Comparison of ENCODE assay signal across 8 mouse cellular contexts in the genomic region with DNA sequence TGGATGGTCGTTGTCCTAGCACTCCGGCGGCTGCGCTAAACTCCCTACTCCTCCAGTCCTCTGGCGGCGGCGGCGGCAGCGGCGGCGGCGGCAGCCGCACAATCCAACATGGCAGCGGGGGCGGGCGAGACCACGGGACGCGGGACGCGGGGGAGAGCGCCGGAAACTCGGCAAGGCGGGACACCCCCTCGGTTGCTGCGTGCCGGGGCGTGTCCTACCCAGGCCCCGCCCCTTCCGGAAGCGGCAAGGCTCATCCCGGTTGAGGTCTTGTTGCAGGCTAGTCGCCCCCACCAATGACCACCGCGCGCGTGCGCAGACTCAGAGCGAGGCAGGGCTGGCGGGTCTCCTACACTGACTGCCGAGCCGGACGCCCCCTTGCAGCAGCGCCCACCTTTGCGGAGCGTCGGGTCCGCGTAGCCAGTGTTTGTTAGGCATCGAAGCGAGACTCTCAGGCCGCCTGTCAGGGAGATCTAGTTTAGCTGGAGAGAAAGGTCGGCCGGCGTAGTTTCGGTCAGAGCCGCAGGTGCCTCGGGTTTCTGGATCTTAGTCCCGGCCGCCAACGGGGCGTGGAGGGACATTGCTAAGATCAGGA. TPM values are rescaled to one million over a fixed set of nuclear protein-coding genes. Genes with fewer than 3 reads are reported as not detected.
DNase-seq lines count a peak whose midpoint lies in the region; ATAC-seq and TF ChIP-seq lines count a peak whose summit lies in the region.

A gene (minus strand): TSS at position 143 of the 592 bp plus-strand sequence.

- peaks cover 36% of the 10 kb centered on the region for H3K79me2 ChIP-seq in CH12.LX (replicated peaks; ENCODE audit: control insufficient read depth, extremely low read depth, insufficient read depth, poor library complexity, severe bottlenecking)

- peak; percentile 86 for TF ChIP-seq POLR2A in CH12.LX (IDR thresholded peaks at IDR 0.05; ENCODE audit: low read depth, low read length)

- WGBS in forebrain, embryonic 11.5 days: under 1% methylated on average over 48 of the region's 63 CpGs
- under 1% methylated on average over 63 of the region's 63 CpGs for WGBS in heart, embryonic 16.5 days
- WGBS in liver, embryonic 15.5 days (ENCODE audit: insufficient replicate concordance): under 1% methylated on average over 61 of the region's 63 CpGs
- under 1% methylated on average over 63 of the region's 63 CpGs for WGBS in neural tube, embryonic 12.5 days

- peak; percentile 92 for DNase-seq in CH12.LX (ENCODE audit: extremely low read depth)
- peak; percentile 89 for DNase-seq in c-Kit-positive CD71-positive TER-119-negative erythroid progenitor cells, embryonic 14.5 days (ENCODE audit: low read depth)
- DNase-seq in forebrain, embryonic 11.5 days (ENCODE audit: low spot score): peak; percentile 100
- DNase-seq in kidney, postnatal 36 days: peak; percentile 98 to 99
- DNase-seq in telencephalon, adult 2 months (ENCODE audit: low read depth, low spot score): peak; percentile 97

- H3K4me2 ChIP-seq in CH12.LX (ENCODE audit: insufficient read depth, low read depth, poor library complexity, severe bottlenecking): peak within 1 kb of the TSS; percentile 81
- peak within 1 kb of the TSS; percentile 81 for H3K4me2 ChIP-seq in forebrain, embryonic 11.5 days (ENCODE audit: low read depth, low read length, severe bottlenecking)
- H3K4me2 ChIP-seq in heart, embryonic 16.5 days (ENCODE audit: low read depth, low read length): peak within 1 kb of the TSS; percentile 78
- peak within 1 kb of the TSS; percentile 84 for H3K4me2 ChIP-seq in liver, embryonic 15.5 days
- H3K4me2 ChIP-seq in neural tube, embryonic 12.5 days (replicated peaks): peak within 1 kb of the TSS; percentile 91

- dilution Hi-C loops in CH12.LX (cut with MboI; ENCODE audit: extremely low pct_ligation_motif_present, extremely low pct_unique_long_range_greater_than_20kb, low sequenced_read_pairs): no loop called here

- TF ChIP-seq RAD21 in CH12.LX (IDR thresholded peaks at IDR 0.05; ENCODE audit: low read depth, low read length): no peak

- no peak for TF ChIP-seq CTCF in CH12.LX (conservative IDR thresholded peaks at IDR 0.05 in 1 of 2, IDR thresholded peaks at IDR 0.05 in 1 of 2; ENCODE audit: low read depth in 2 of 2, low read length in 2 of 2)

- peaks cover 0 to 7% of the 10 kb centered on the region in 2 experiments for H3K36me3 ChIP-seq in CH12.LX (replicated peaks in 1 of 2; ENCODE audit: control insufficient read depth in 1 of 2, insufficient read depth in 1 of 2, low read length in 1 of 2)
- H3K36me3 ChIP-seq in forebrain, embryonic 11.5 days (ENCODE audit: control insufficient read depth, insufficient read depth, low read length): no peaks in the 10 kb centered on the region
- no peaks in the 10 kb centered on the region for H3K36me3 ChIP-seq in heart, embryonic 16.5 days (ENCODE audit: control insufficient read depth, insufficient read depth)
- no peaks in the 10 kb centered on the region; the same call in 1 of the 2 replicates for H3K36me3 ChIP-seq in liver, embryonic 15.5 days (replicated peaks)
- H3K36me3 ChIP-seq in neural tube, embryonic 12.5 days: no peaks in the 10 kb centered on the region

- no peak for TF ChIP-seq EP300 in CH12.LX (IDR thresholded peaks at IDR 0.05; ENCODE audit: low read length)

- peaks cover 2 to 19% of the 10 kb centered on the region in 2 experiments; a peak in 2 of 4 replicates for H3K4me1 ChIP-seq in CH12.LX (ENCODE audit: control insufficient read depth in 1 of 2, insufficient read depth in 2 of 2)
- peaks cover 2% of the 10 kb centered on the region; the same call in 1 of the 2 replicates for H3K4me1 ChIP-seq in forebrain, embryonic 11.5 days (replicated peaks; ENCODE audit: control insufficient read depth, insufficient read depth, low read length)
- H3K4me1 ChIP-seq in heart, embryonic 16.5 days (ENCODE audit: control insufficient read depth, insufficient read depth, low read length): peaks cover 9% of the 10 kb centered on the region
- H3K4me1 ChIP-seq in liver, embryonic 15.5 days (replicated peaks): peaks cover 24% of the 10 kb centered on the region
- H3K4me1 ChIP-seq in neural tube, embryonic 12.5 days: peaks cover 13% of the 10 kb centered on the region

- H3K9me3 ChIP-seq in CH12.LX (replicated peaks; ENCODE audit: low read length): no peaks in the 10 kb centered on the region
- H3K9me3 ChIP-seq in forebrain, embryonic 11.5 days (ENCODE audit: control insufficient read depth, low read length): no peaks in the 10 kb centered on the region
- H3K9me3 ChIP-seq in heart, embryonic 16.5 days (replicated peaks; ENCODE audit: control insufficient read depth, low read length): no peaks in the 10 kb centered on the region
- H3K9me3 ChIP-seq in liver, embryonic 15.5 days (replicated peaks): no peaks in the 10 kb centered on the region
- H3K9me3 ChIP-seq in neural tube, embryonic 12.5 days: no peaks in the 10 kb centered on the region

- peak within 1 kb of the TSS; percentile 88 for H3K9ac ChIP-seq in CH12.LX (ENCODE audit: insufficient read depth, low read depth)
- peak within 1 kb of the TSS; percentile 95 for H3K9ac ChIP-seq in forebrain, embryonic 11.5 days (ENCODE audit: low read length)
- peak within 1 kb of the TSS; percentile 99 for H3K9ac ChIP-seq in heart, embryonic 16.5 days (ENCODE audit: low read length)
- peak within 1 kb of the TSS; percentile 95 for H3K9ac ChIP-seq in liver, embryonic 15.5 days
- peak within 1 kb of the TSS; percentile 86 for H3K9ac ChIP-seq in neural tube, embryonic 12.5 days

- H3K27me3 ChIP-seq in CH12.LX (replicated peaks): no peaks in the 10 kb centered on the region
- H3K27me3 ChIP-seq in forebrain, embryonic 11.5 days (ENCODE audit: control insufficient read depth, insufficient read depth, low read length): no peaks in the 10 kb centered on the region
- no peaks in the 10 kb centered on the region for H3K27me3 ChIP-seq in heart, embryonic 16.5 days (ENCODE audit: control insufficient read depth, insufficient read depth, low read length)
- H3K27me3 ChIP-seq in liver, embryonic 15.5 days: no peaks in the 10 kb centered on the region
- no peaks in the 10 kb centered on the region for H3K27me3 ChIP-seq in neural tube, embryonic 12.5 days (replicated peaks)

- in situ Hi-C loops in CH12.LX (cut with MboI; ENCODE audit: low pct_ligation_motif_present, low pct_unique_long_range_greater_than_20kb, low sequenced_read_pairs): no loop called here

- H3K27ac ChIP-seq in CH12.LX (ENCODE audit: insufficient read depth, low read depth): peak within 1 kb of the TSS; percentile 53
- H3K27ac ChIP-seq in forebrain, embryonic 11.5 days (ENCODE audit: low read depth, low read length): peak within 1 kb of the TSS; percentile 89
- H3K27ac ChIP-seq in heart, embryonic 16.5 days (ENCODE audit: low read length): peak within 1 kb of the TSS; percentile 98
- H3K27ac ChIP-seq in liver, embryonic 15.5 days (replicated peaks): peak within 1 kb of the TSS; percentile 89
- peak within 1 kb of the TSS; percentile 90 for H3K27ac ChIP-seq in neural tube, embryonic 12.5 days

- H3K4me3 ChIP-seq in CH12.LX (replicated peaks in 1 of 3; ENCODE audit: low read depth in 2 of 3, low read length in 2 of 3, poor library complexity in 1 of 3): peak within 1 kb of the TSS; percentile 96 to 98 (median 96)
- peak within 1 kb of the TSS; percentile 87 for H3K4me3 ChIP-seq in forebrain, embryonic 11.5 days (ENCODE audit: low read depth, low read length)
- H3K4me3 ChIP-seq in heart, embryonic 16.5 days (ENCODE audit: low read length): peak within 1 kb of the TSS; percentile 99
- H3K4me3 ChIP-seq in liver, embryonic 15.5 days (replicated peaks): peak within 1 kb of the TSS; percentile 81
- H3K4me3 ChIP-seq in neural tube, embryonic 12.5 days: peak within 1 kb of the TSS; percentile 82

- ATAC-seq in forebrain, embryonic 11.5 days (replicated peaks; ENCODE audit: low FRiP score): peak; percentile 99
- ATAC-seq in heart, embryonic 16.5 days (replicated peaks; ENCODE audit: extremely low read depth, insufficient read depth, low FRiP score): peak; percentile 98
- ATAC-seq in liver, embryonic 15.5 days (ENCODE audit: insufficient read depth): peak; percentile 93
- peak; percentile 99 for ATAC-seq in neural tube, embryonic 12.5 days (ENCODE audit: low FRiP score, low read depth)

TF ChIP-seq in CH12.LX, 34 proteins besides CTCF, POLR2A, EP300 and RAD21 (continues in another document):
- no peak for TF ChIP-seq JUND (conservative IDR thresholded peaks at IDR 0.05; ENCODE audit: low read depth, low read length)
- peak; percentile 72; the same call in 1 of the 2 replicates for TF ChIP-seq MAZ (IDR thresholded peaks at IDR 0.05; ENCODE audit: low read depth, low read length)
- peak; percentile 83 for TF ChIP-seq HCFC1 (IDR thresholded peaks at IDR 0.05; ENCODE audit: low read depth, low read length)
- peak; percentile 76 for TF ChIP-seq TCF12 (IDR thresholded peaks at IDR 0.05; ENCODE audit: low read depth, low read length)
- TF ChIP-seq NRF1 (IDR thresholded peaks at IDR 0.05; ENCODE audit: low read depth, low read length): peak; percentile 97
- no peak for TF ChIP-seq ZKSCAN1 (IDR thresholded peaks at IDR 0.05; ENCODE audit: borderline replicate concordance, low read depth, low read length)
- TF ChIP-seq NELFE (IDR thresholded peaks at IDR 0.05; ENCODE audit: low read depth, low read length): peak; percentile 81
- TF ChIP-seq POLR2AphosphoS2 (IDR thresholded peaks at IDR 0.05; ENCODE audit: low read depth, low read length): peak; percentile 63; the same call in 1 of the 2 replicates
- no peak for TF ChIP-seq ETS1 (conservative IDR thresholded peaks at IDR 0.05; ENCODE audit: low read depth, low read length)
- 0 out of 2 replicates have a peak, but pooled peaks have one; percentile 26 for TF ChIP-seq MYC (IDR thresholded peaks at IDR 0.05; ENCODE audit: low read depth, low read length)
- TF ChIP-seq RCOR1 (conservative IDR thresholded peaks at IDR 0.05; ENCODE audit: low read depth, low read length): no peak
- TF ChIP-seq MAX (IDR thresholded peaks at IDR 0.05; ENCODE audit: low read length): 0 out of 2 replicates have a peak, but pooled peaks have one; percentile 27
- TF ChIP-seq MXI1 (IDR thresholded peaks at IDR 0.05; ENCODE audit: low read depth, low read length): peak; percentile 11; the same call in 1 of the 2 replicates
- TF ChIP-seq KAT2A (IDR thresholded peaks at IDR 0.05; ENCODE audit: insufficient replicate concordance, low read length): peak; percentile 69; the same call in 1 of the 2 replicates
- TF ChIP-seq CHD1 (IDR thresholded peaks at IDR 0.05; ENCODE audit: low read depth, low read length): peak; percentile 97; the same call in 1 of the 2 replicates

RNA-seq across cellular contexts. Expression of the gene that starts here (rescaled TPM):
- total RNA-seq in CH12.LX (2012; rRNA removed) (3.9 and 5.6 TPM in 2 replicates), CH12.LX (2014; rRNA removed) (7.6 and 7.8 TPM in 2 replicates)
- 7.4 and 8.4 TPM in 2 replicates for polyA plus RNA-seq in CH12.LX (2012; ENCODE audit: insufficient read length, low read depth)
- polyA plus RNA-seq in forebrain, embryonic 11.5 days (2014; fragmentation: Nextera tagmentation; extraction: Ambion mirVana): 64.0 and 68.2 TPM in 2 replicates
- polyA plus RNA-seq in heart, embryonic 16.5 days (2015; fragmentation: Nextera tagmentation; extraction: Ambion mirVana): 42.9 and 52.0 TPM in 2 replicates
- polyA plus RNA-seq in liver, embryonic 15.5 days (2015; fragmentation: Nextera tagmentation; extraction: Ambion mirVana): 22.8 and 25.0 TPM in 2 replicates
- 57.5 and 78.8 TPM in 2 replicates for polyA plus RNA-seq in neural tube, embryonic 12.5 days (2016; fragmentation: Nextera tagmentation; extraction: Ambion mirVana)

Comparison
In these comparisons a context has a peak if more than half of its experiments do, and no peak if none do; other contexts are left out.
1. Peak in every context shown above with its lines: DNase-seq, ATAC-seq, H3K4me3 ChIP-seq and H3K27ac ChIP-seq.